Mouse (Mus musculus) embryonic facial prominence, embryonic 14.5 days (tissue): ENCODE data around the gene Rps26. TPM values are rescaled to one million over a fixed set of nuclear protein-coding genes. Genes with fewer than 3 reads are reported as not detected.
A peak's percentile ranks its signal among the peaks of the same experiment; 100 is the strongest.

Experiments used
- ATAC-seq: fragments of 200-750 bp; cut with Nextera tagmentation; 2 replicates; pipeline ENCODE4 v1.8.0; 2017; ENCODE audit warnings: low read depth, moderate number of reproducible peaks, moderate TSS enrichment
- DNase-seq: peaks from one replicate; pipeline ENCODE4 v3.0.0-alpha.2; 2015; ENCODE audit warnings: low spot score
- H3K27ac ChIP-seq: fragments of 300-500 bp; sonication (generic); replicated peaks from 2 replicates; pipeline ENCODE4 v1.5.1; 2014; ENCODE audit warnings: low read depth, mild to moderate bottlenecking, low read length, moderate library complexity
- H3K27me3 ChIP-seq: fragments of 300-500 bp; sonication (generic); replicated peaks from 2 replicates; pipeline ENCODE4 v1.6.1; 2014; ENCODE audit warnings: low read length; ENCODE audit not compliant: control insufficient read depth, insufficient read depth
- H3K36me3 ChIP-seq: fragments of 300-500 bp; sonication (generic); 2 replicates; pipeline ENCODE4 v1.6.1; 2014; ENCODE audit warnings: low read length, mixed read lengths; ENCODE audit not compliant: control insufficient read depth, insufficient read depth
- H3K4me1 ChIP-seq: fragments of 300-500 bp; sonication (generic); 2 replicates; pipeline ENCODE4 v1.6.1; 2014; ENCODE audit warnings: antibody characterized with exemption, low read length; ENCODE audit not compliant: control insufficient read depth, insufficient read depth
- H3K4me2 ChIP-seq: fragments of 300-500 bp; sonication (generic); 2 replicates; pipeline ENCODE4 v1.6.1; 2014; ENCODE audit warnings: low read depth, mild to moderate bottlenecking, low read length, moderate library complexity, mixed read lengths
- H3K4me3 ChIP-seq: fragments of 300-500 bp; sonication (generic); 2 replicates; pipeline ENCODE4 v1.5.1; 2014; ENCODE audit warnings: low read depth, mild to moderate bottlenecking, low read length
- H3K9ac ChIP-seq: fragments of 300-500 bp; sonication (generic); 2 replicates; pipeline ENCODE4 v1.6.1; 2014; ENCODE audit warnings: low read depth, mild to moderate bottlenecking, low read length, moderate library complexity, mixed read lengths
- H3K9me3 ChIP-seq: fragments of 300-500 bp; sonication (generic); 2 replicates; pipeline ENCODE4 v1.6.1; 2016; ENCODE audit warnings: low read length; ENCODE audit not compliant: control insufficient read depth
- WGBS: fragments of 180-500 bp; shearing (Covaris S2); extraction: QIAGEN DNeasy Blood & Tissue Kit; methylation state at CpG from one replicate; pipeline ENCODE4 v1.1.7; 2014; 5-methylcytosine and 5-hydroxymethylcytosine counted together
- polyA plus RNA-seq: library from polyadenylated mRNA; unstranded; fragments of >200 nt; fragmentation: Nextera tagmentation; extraction: Ambion mirVana; gene quantifications from 2 replicates; pipeline ENCODE4 v1.2.1, GENCODE M21; 2014

Gene Rps26
- polyA plus RNA-seq, 1 experiment from 2014 or later: 1,162 TPM

GRCm38 (mm10) chr10:128589464-128590192, 36.9 kb downstream of the Rps26 start, which contains the start of gene Erbb3:
Erbb3 (minus strand) TSS chr10:128589652.
- Histone ChIP-seq H3K27ac (peak within 1 kb of the TSS; percentile 86), H3K4me3 (peak within 1 kb of the TSS; percentile 69), H3K4me2 (peak within 1 kb of the TSS; percentile 98), H3K4me1 (peaks cover 6% of the 10 kb centered on the region; the same call in 1 of the 2 replicates), H3K27me3 (peaks cover 28% of the 10 kb centered on the region), H3K9me3 (no peaks in the 10 kb centered on the region), H3K36me3 (no peaks in the 10 kb centered on the region), H3K9ac (peak within 1 kb of the TSS; percentile 67)
- DNase-seq: peak; percentile 90
- 0% methylated on average over 40 of the region's 43 CpGs for WGBS
- ATAC-seq: peak; percentile 79

GRCm38 (mm10) chr10:128588775-128589463, 37.6 kb downstream of the Rps26 start:
- Histone ChIP-seq H3K9ac (peak overlapping the region; percentile 67), H3K27me3 (peaks cover 28% of the 10 kb centered on the region), H3K4me1 (peaks cover 8% of the 10 kb centered on the region; the same call in 1 of the 2 replicates), H3K4me2 (peak overlapping the region; percentile 98), H3K9me3 (no peaks in the 10 kb centered on the region), H3K36me3 (no peaks in the 10 kb centered on the region), H3K4me3 (peak overlapping the region; percentile 69), H3K27ac (peak overlapping the region; percentile 86)
- 3% methylated on average over 21 of the region's 23 CpGs for WGBS
- DNase-seq (no peak), ATAC-seq (no peak; the same call in 1 of the 2 replicates)

GRCm38 (mm10) chr10:128588136-128588535, 38.4 kb downstream of the Rps26 start:
- H3K9me3 ChIP-seq: no peaks in the 10 kb centered on the region
- H3K27ac ChIP-seq: peak overlapping the region; percentile 86; the same call in 1 of the 2 replicates
- H3K4me2 ChIP-seq: peak overlapping the region; percentile 98
- DNase-seq (peak; percentile 63), ATAC-seq (peak; percentile 3; the same call in 1 of the 2 replicates)
- peaks cover 10% of the 10 kb centered on the region; the same call in 1 of the 2 replicates for H3K4me1 ChIP-seq
- 20% methylated on average over 1 of the region's 1 CpGs for WGBS
- H3K4me3 ChIP-seq: peak overlapping the region; percentile 69
- peaks cover 28% of the 10 kb centered on the region for H3K27me3 ChIP-seq
- H3K36me3 ChIP-seq: no peaks in the 10 kb centered on the region
- no peak overlapping the region for H3K9ac ChIP-seq

- Histone ChIP-seq H3K27me3 (peaks cover 28% of the 10 kb centered on the region), H3K4me1 (peaks cover 10% of the 10 kb centered on the region; the same call in 1 of the 2 replicates), H3K9me3 (no peaks in the 10 kb centered on the region), H3K4me2 (peak overlapping the region; percentile 98), H3K9ac (no peak overlapping the region), H3K4me3 (peak overlapping the region; percentile 69), H3K36me3 (no peaks in the 10 kb centered on the region), H3K27ac (peak overlapping the region; percentile 86)
- DNase-seq (no peak), ATAC-seq (0 out of 2 replicates have a peak, but pooled peaks have one; percentile 0)
- 36% methylated on average over 8 of the region's 8 CpGs for WGBS
Measured at GRCm38 (mm10) chr10:128587697-128588096, 38.9 kb downstream of the Rps26 start.

GRCm38 (mm10) chr10:128587120-128587519, 39.4 kb downstream of the Rps26 start:
- no peaks in the 10 kb centered on the region for H3K36me3 ChIP-seq
- DNase-seq: no peak
- peaks cover 28% of the 10 kb centered on the region for H3K27me3 ChIP-seq
- peak overlapping the region; percentile 19; the same call in 1 of the 2 replicates for H3K9ac ChIP-seq
- peak overlapping the region; percentile 86 for H3K27ac ChIP-seq
- H3K4me2 ChIP-seq: peak overlapping the region; percentile 98
- ATAC-seq: no peak
- no peaks in the 10 kb centered on the region for H3K9me3 ChIP-seq
- H3K4me3 ChIP-seq: peak overlapping the region; percentile 69; the same call in 1 of the 2 replicates
- H3K4me1 ChIP-seq: peaks cover 10% of the 10 kb centered on the region; the same call in 1 of the 2 replicates
- 23% methylated on average over 4 of the region's 4 CpGs for WGBS

GRCm38 (mm10) chr10:128586546-128586945, 40.0 kb downstream of the Rps26 start:
- 20% methylated on average over 1 of the region's 1 CpGs for WGBS

GRCm38 (mm10) chr10:128584386-128584785, 42.2 kb downstream of the Rps26 start:
- ATAC-seq (peak; percentile 35; the same call in 1 of the 2 replicates), DNase-seq (peak; percentile 88)
- Histone ChIP-seq H3K4me3 (no peak overlapping the region), H3K27ac (no peak overlapping the region), H3K36me3 (no peaks in the 10 kb centered on the region), H3K4me1 (peaks cover 10% of the 10 kb centered on the region; the same call in 1 of the 2 replicates), H3K27me3 (peaks cover 24% of the 10 kb centered on the region), H3K9ac (no peak overlapping the region), H3K4me2 (peak overlapping the region; percentile 32; the same call in 1 of the 2 replicates), H3K9me3 (no peaks in the 10 kb centered on the region)
- 17% methylated on average over 4 of the region's 4 CpGs for WGBS

More at GRCm38 (mm10) chr10:128586546-128586945, 40.0 kb downstream of the Rps26 start:
- H3K4me2 ChIP-seq: peak overlapping the region; percentile 98; the same call in 1 of the 2 replicates
- H3K4me3 ChIP-seq: no peak overlapping the region
- peaks cover 10% of the 10 kb centered on the region; the same call in 1 of the 2 replicates for H3K4me1 ChIP-seq
- H3K36me3 ChIP-seq: no peaks in the 10 kb centered on the region
- H3K27me3 ChIP-seq: peaks cover 28% of the 10 kb centered on the region
- ATAC-seq (peak; percentile 16; the same call in 1 of the 2 replicates), DNase-seq (peak; percentile 45)
- no peaks in the 10 kb centered on the region for H3K9me3 ChIP-seq
- peak overlapping the region; percentile 30; the same call in 1 of the 2 replicates for H3K9ac ChIP-seq
- peak overlapping the region; percentile 86 for H3K27ac ChIP-seq

- Histone ChIP-seq H3K4me2 (peak overlapping the region; percentile 32), H3K9ac (no peak overlapping the region; the same call in 1 of the 2 replicates), H3K4me3 (no peak overlapping the region), H3K27ac (no peak overlapping the region), H3K9me3 (no peaks in the 10 kb centered on the region), H3K4me1 (peaks cover 10% of the 10 kb centered on the region; the same call in 1 of the 2 replicates), H3K36me3 (no peaks in the 10 kb centered on the region), H3K27me3 (peaks cover 17% of the 10 kb centered on the region)
- WGBS: 38% methylated on average over 7 of the region's 7 CpGs
- peak; percentile 46 for DNase-seq
- no peak for ATAC-seq
Measured at GRCm38 (mm10) chr10:128583644-128584043, 42.9 kb downstream of the Rps26 start.
